In the genomic region with DNA sequence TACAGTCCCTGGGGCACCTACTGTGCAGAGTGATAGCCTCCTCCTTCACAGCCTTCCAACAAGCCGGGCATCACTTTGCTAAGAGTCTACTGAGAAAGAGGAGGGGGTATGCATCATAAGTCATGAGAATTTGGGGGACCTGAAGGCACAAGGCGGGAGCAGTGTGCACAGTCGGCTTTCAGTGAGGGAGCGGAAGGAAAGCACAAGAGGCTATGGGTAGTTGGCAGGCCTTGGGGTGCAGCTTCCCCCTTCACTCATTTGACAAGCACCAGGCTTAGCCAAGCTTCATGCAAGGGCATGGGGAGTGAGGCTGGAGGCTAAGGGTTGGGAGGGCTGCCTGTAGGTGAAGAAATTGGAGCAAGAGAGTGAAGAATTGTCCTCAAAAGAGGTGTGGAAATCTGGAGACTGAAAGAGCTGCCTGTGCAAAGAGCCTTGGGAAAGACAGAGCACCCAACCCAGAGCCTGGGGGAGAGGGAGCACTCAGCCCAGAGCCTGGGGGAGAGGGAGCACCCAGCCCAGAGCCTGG, we compare ENCODE assay signal across 23 mouse cellular contexts. TPM values are rescaled to one million over a fixed set of nuclear protein-coding genes. Genes with fewer than 3 reads are reported as not detected.
DNase-seq lines count a peak whose midpoint lies in the region; ATAC-seq and TF ChIP-seq lines count a peak whose summit lies in the region.
"Had no signal": no experiment of that assay in that cellular context is flagged by ENCODE, and none has a peak within 500 bp of the region (broad histone marks: within the 10 kb centered on the region; RNA-seq: fewer than 3 reads in every experiment).

No protein-coding gene starts in this region.

- ATAC-seq in kidney, postnatal 0 days (replicated peaks; ENCODE audit: low FRiP score, low read depth), result no peak
- no peak for ATAC-seq in lung, postnatal 0 days
- ATAC-seq: forebrain, embryonic 14.5 days; intestine, embryonic 16.5 days; midbrain, embryonic 16.5 days had no signal

- intact Hi-C loops in heart, adult 2 months (cut with DNase I), result no loop called here

- no peaks in the 10 kb centered on the region for H3K36me3 ChIP-seq in heart, embryonic 10.5 days
- no peaks in the 10 kb centered on the region for H3K36me3 ChIP-seq in heart, adult 2 months (ENCODE audit: control insufficient read depth, insufficient read depth, low read length)
- H3K36me3 ChIP-seq in kidney, postnatal 0 days (ENCODE audit: insufficient read depth, low read length), result no peaks in the 10 kb centered on the region
- H3K36me3 ChIP-seq in lung, postnatal 0 days (ENCODE audit: insufficient read depth, low read length), result no peaks in the 10 kb centered on the region
- H3K36me3 ChIP-seq: embryonic facial prominence, embryonic 12.5 days; hindbrain, embryonic 15.5 days; kidney, embryonic 15.5 days; limb, embryonic 12.5 days; liver, embryonic 15.5 days had no signal

- no peak for DNase-seq in heart, embryonic 10.5 days (ENCODE audit: low spot score)
- DNase-seq in heart, adult 2 months, result no peak
- DNase-seq in kidney, postnatal 0 days (ENCODE audit: low spot score), result no peak
- no peak for DNase-seq in kidney, adult 11 months
- no peak for DNase-seq in lung, postnatal 0 days (ENCODE audit: low spot score)
- no peak for DNase-seq in lung, postnatal 14 days
- DNase-seq in testis, postnatal 10 days (ENCODE audit: low spot score), result no peak
- DNase-seq: adrenal gland, adult 2 months; B cell, adult 2 months; cerebellum, postnatal 10 days; gastrocnemius, postnatal 36 days; thymus, postnatal 36 days had no signal

- peak overlapping the region; percentile 22; the same call in 1 of the 2 replicates for H3K27ac ChIP-seq in heart, embryonic 10.5 days
- no peak overlapping the region for H3K27ac ChIP-seq in heart, adult 2 months
- H3K27ac ChIP-seq in kidney, postnatal 0 days, result no peak overlapping the region
- H3K27ac ChIP-seq in lung, postnatal 0 days (ENCODE audit: low read length), result 0 out of 2 replicates have a peak overlapping the region, but pooled peaks have one; percentile 5
- no peak overlapping the region for H3K27ac ChIP-seq in bone marrow, adult 2 months (ENCODE audit: control insufficient read depth, insufficient read depth, low read depth, low read length, poor library complexity)
- H3K27ac ChIP-seq: embryonic facial prominence, embryonic 12.5 days; hindbrain, embryonic 15.5 days; kidney, embryonic 15.5 days; limb, embryonic 12.5 days; liver, embryonic 15.5 days had no signal

- H3K79me2 ChIP-seq in heart, adult 2 months (replicated peaks; ENCODE audit: control insufficient read depth, insufficient read depth, low read length), result no peaks in the 10 kb centered on the region

- 0 out of 2 replicates have a peak overlapping the region, but pooled peaks have one; percentile 7 for H3K4me2 ChIP-seq in kidney, postnatal 0 days (ENCODE audit: low read length)
- H3K4me2 ChIP-seq in lung, postnatal 0 days (replicated peaks; ENCODE audit: low read depth, low read length), result peak overlapping the region; percentile 46
- H3K4me2 ChIP-seq: heart, embryonic 11.5 days; hindbrain, embryonic 15.5 days; limb, embryonic 12.5 days; liver, embryonic 15.5 days had no signal

- TF ChIP-seq CTCF in heart, adult 2 months (IDR thresholded peaks at IDR 0.05), result no peak
- no peak for TF ChIP-seq CTCF in kidney, postnatal 0 days (IDR thresholded peaks at IDR 0.05; ENCODE audit: low read depth)
- no peak for TF ChIP-seq CTCF in lung, postnatal 0 days (IDR thresholded peaks at IDR 0.05)
- no peak for TF ChIP-seq CTCF in bone marrow, adult 2 months (IDR thresholded peaks at IDR 0.05; ENCODE audit: control insufficient read depth, insufficient read depth, low read length)

- no peak overlapping the region for H3K4me3 ChIP-seq in heart, embryonic 10.5 days
- no peak overlapping the region for H3K4me3 ChIP-seq in heart, adult 2 months
- no peak overlapping the region for H3K4me3 ChIP-seq in kidney, postnatal 0 days (replicated peaks; ENCODE audit: low read depth, low read length)
- peak overlapping the region; percentile 14; the same call in 1 of the 2 replicates for H3K4me3 ChIP-seq in lung, postnatal 0 days (ENCODE audit: low read depth, low read length)
- H3K4me3 ChIP-seq in bone marrow, adult 2 months (replicated peaks; ENCODE audit: control insufficient read depth, low read depth, low read length), result peak overlapping the region; percentile 4
- H3K4me3 ChIP-seq: embryonic facial prominence, embryonic 12.5 days; erythroblast, embryonic 14.5 days; hindbrain, embryonic 15.5 days; kidney, embryonic 15.5 days; limb, embryonic 12.5 days; liver, embryonic 15.5 days had no signal

- no peaks in the 10 kb centered on the region for H3K9me3 ChIP-seq in heart, embryonic 10.5 days
- no peaks in the 10 kb centered on the region for H3K9me3 ChIP-seq in kidney, postnatal 0 days (replicated peaks; ENCODE audit: low read length)
- H3K9me3 ChIP-seq in lung, postnatal 0 days (ENCODE audit: low read length), result no peaks in the 10 kb centered on the region
- H3K9me3 ChIP-seq: embryonic facial prominence, embryonic 12.5 days; hindbrain, embryonic 15.5 days; kidney, embryonic 15.5 days; limb, embryonic 12.5 days; liver, embryonic 15.5 days had no signal

- H3K9ac ChIP-seq in heart, adult 2 months (ENCODE audit: low read depth, low read length), result no peak overlapping the region
- no peak overlapping the region for H3K9ac ChIP-seq in kidney, postnatal 0 days (ENCODE audit: low read depth, low read length)
- no peak overlapping the region for H3K9ac ChIP-seq in lung, postnatal 0 days (replicated peaks; ENCODE audit: low read depth)
- H3K9ac ChIP-seq: embryonic facial prominence, embryonic 12.5 days; hindbrain, embryonic 15.5 days; kidney, embryonic 15.5 days; limb, embryonic 12.5 days; liver, embryonic 15.5 days had no signal

- H3K27me3 ChIP-seq in heart, embryonic 10.5 days (ENCODE audit: insufficient read depth, poor library complexity, severe bottlenecking), result no peaks in the 10 kb centered on the region; the same call in 1 of the 2 replicates
- no peaks in the 10 kb centered on the region for H3K27me3 ChIP-seq in heart, adult 2 months (ENCODE audit: control insufficient read depth, insufficient read depth, low read length)
- no peaks in the 10 kb centered on the region for H3K27me3 ChIP-seq in kidney, postnatal 0 days (ENCODE audit: insufficient read depth, low read length)
- no peaks in the 10 kb centered on the region for H3K27me3 ChIP-seq in lung, postnatal 0 days (replicated peaks; ENCODE audit: insufficient read depth, low read length)
- H3K27me3 ChIP-seq: embryonic facial prominence, embryonic 12.5 days; hindbrain, embryonic 15.5 days; kidney, embryonic 15.5 days; limb, embryonic 12.5 days; liver, embryonic 15.5 days had no signal

- no peak for TF ChIP-seq EP300 in heart, adult 2 months (IDR thresholded peaks at IDR 0.05; ENCODE audit: insufficient read depth, low read depth, low read length)
- TF ChIP-seq EP300 in lung, postnatal 0 days (IDR thresholded peaks at IDR 0.05), result no peak

- TF ChIP-seq POLR2A in heart, adult 2 months (IDR thresholded peaks at IDR 0.05; ENCODE audit: insufficient read depth, low read depth, low read length), result no peak
- TF ChIP-seq POLR2A in bone marrow, adult 2 months (IDR thresholded peaks at IDR 0.05; ENCODE audit: borderline replicate concordance, control insufficient read depth, low read depth, low read length), result no peak

- 79% methylated on average over 4 of the region's 4 CpGs for WGBS in heart, embryonic 10.5 days
- 84% methylated on average over 4 of the region's 4 CpGs for WGBS in heart, adult 2 months
- 89% methylated on average over 4 of the region's 4 CpGs for WGBS in kidney, postnatal 0 days
- 66% methylated on average over 4 of the region's 4 CpGs for WGBS in lung, postnatal 0 days
- 63% methylated on average over 4 of the region's 4 CpGs for WGBS in bone marrow, adult 2 months

- peaks cover 26% of the 10 kb centered on the region for H3K4me1 ChIP-seq in heart, embryonic 10.5 days
- H3K4me1 ChIP-seq in heart, adult 2 months (ENCODE audit: control insufficient read depth, insufficient read depth, low read length), result peaks cover 14% of the 10 kb centered on the region
- no peaks in the 10 kb centered on the region for H3K4me1 ChIP-seq in kidney, postnatal 0 days (replicated peaks; ENCODE audit: insufficient read depth, low read length)
- H3K4me1 ChIP-seq in lung, postnatal 0 days (ENCODE audit: insufficient read depth, low read depth, low read length), result no peaks in the 10 kb centered on the region
- peaks cover 1% of the 10 kb centered on the region; the same call in 1 of the 2 replicates for H3K4me1 ChIP-seq in bone marrow, adult 2 months (ENCODE audit: control insufficient read depth, insufficient read depth, low read length)
- H3K4me1 ChIP-seq: liver, embryonic 15.5 days had no signal

RNA-seq across cellular contexts. Expression of a gene that starts 1.8 kb away (rescaled TPM):
- polyA plus RNA-seq in heart, embryonic 10.5 days (2016; fragmentation: Nextera tagmentation; extraction: Ambion mirVana), result 10.2 and 11.8 TPM in 2 replicates
- total RNA-seq in heart, adult 2 months (2021), result 10 to 100 TPM; 10.6 to 11.3 TPM
- 10.5 and 11.7 TPM in 2 replicates for polyA plus RNA-seq in heart, adult 2 months (2012; rRNA removed)
- 8.2 and 9.1 TPM in 2 replicates for polyA plus RNA-seq in kidney, postnatal 0 days (2015; fragmentation: Nextera tagmentation; extraction: Ambion mirVana)
- polyA plus RNA-seq in lung, postnatal 0 days (2015; fragmentation: Nextera tagmentation; extraction: Ambion mirVana), result 71.8 and 72.1 TPM in 2 replicates
- polyA plus RNA-seq in bone marrow, adult 2 months (2011; ENCODE audit: insufficient read depth, insufficient read length, low replicate concordance, missing spikeins), result 8.2 and 11.8 TPM in 2 replicates

RNA-seq across cellular contexts. Expression of a gene that starts 29.0 kb away (rescaled TPM):
- polyA plus RNA-seq in heart, embryonic 10.5 days (2016; fragmentation: Nextera tagmentation; extraction: Ambion mirVana), result 3.2 and 3.3 TPM in 2 replicates
- under 1 TPM; 0.26 to 0.30 TPM for total RNA-seq in heart, adult 2 months (2021)
- polyA plus RNA-seq in heart, adult 2 months (2012; rRNA removed), result 0.20 and 0.29 TPM in 2 replicates
- 2.7 and 2.9 TPM in 2 replicates for polyA plus RNA-seq in kidney, postnatal 0 days (2015; fragmentation: Nextera tagmentation; extraction: Ambion mirVana)
- polyA plus RNA-seq in lung, postnatal 0 days (2015; fragmentation: Nextera tagmentation; extraction: Ambion mirVana), result 1.7 and 1.9 TPM in 2 replicates
- not detected in 2 replicates for polyA plus RNA-seq in bone marrow, adult 2 months (2011; ENCODE audit: insufficient read depth, insufficient read length, low replicate concordance, missing spikeins)

Comparison
In these comparisons a context has a peak if more than half of its experiments do, and no peak if none do; other contexts are left out.
1. H3K27ac ChIP-seq: peak in heart, embryonic 10.5 days (single experiment) and lung, postnatal 0 days (single experiment); none in heart, adult 2 months (single experiment), kidney, postnatal 0 days (single experiment) and bone marrow, adult 2 months (single experiment).
2. H3K4me3 ChIP-seq: peak in lung, postnatal 0 days (single experiment) and bone marrow, adult 2 months (single experiment); none in heart, embryonic 10.5 days (single experiment), heart, adult 2 months (single experiment) and kidney, postnatal 0 days (single experiment).